Mouse (Mus musculus) testis, postnatal 10 days (tissue): Measurements from ENCODE around the gene Ssr3.
"Not testable (repeated sequence)": the region's sequence is repeated elsewhere in the genome, so short reads cannot be mapped to it uniquely, and the experiment has no call there.

Experiments used
- DNase-seq: peaks from one replicate; pipeline ENCODE4 v3.0.0; 2021; ENCODE audit warnings: low spot score

The Ssr3 gene

GRCm38 (mm10) chr3:65392421-65392817, at the start of gene Ssr3:
Gene Ssr3, minus strand, starts transcription at chr3:65392623.
- DNase-seq = peak; percentile 95

GRCm38 (mm10) chr3:65441586-65442111, 49.2 kb upstream of the Ssr3 start:
- peak; percentile 53 for DNase-seq

- no peak for DNase-seq
Measured at GRCm38 (mm10) chr3:65438511-65439228, 46.2 kb upstream of the Ssr3 start.

GRCm38 (mm10) chr3:65435812-65436211, 43.4 kb upstream of the Ssr3 start:
- DNase-seq = no peak

- no peak for DNase-seq
Measured at GRCm38 (mm10) chr3:65435101-65435571, 42.7 kb upstream of the Ssr3 start.

- no peak for DNase-seq
Measured at GRCm38 (mm10) chr3:65432236-65432635, 39.8 kb upstream of the Ssr3 start.

GRCm38 (mm10) chr3:65419706-65420105, 27.3 kb upstream of the Ssr3 start:
- no peak for DNase-seq

- DNase-seq = no peak
Measured at GRCm38 (mm10) chr3:65417913-65418594, 25.6 kb upstream of the Ssr3 start.

- DNase-seq = no peak
Measured at GRCm38 (mm10) chr3:65416571-65416970, 24.1 kb upstream of the Ssr3 start.

GRCm38 (mm10) chr3:65407891-65408290, 15.5 kb upstream of the Ssr3 start:
- DNase-seq = no peak

- no peak for DNase-seq
Measured at GRCm38 (mm10) chr3:65405781-65406180, 13.4 kb upstream of the Ssr3 start.

- no peak for DNase-seq
Measured at GRCm38 (mm10) chr3:65397566-65397965, 5.1 kb upstream of the Ssr3 start.

GRCm38 (mm10) chr3:65396835-65397504, 4.5 kb upstream of the Ssr3 start:
- DNase-seq = no peak

- not testable (repeated sequence) for DNase-seq
Measured at GRCm38 (mm10) chr3:65395111-65395510, 2.7 kb upstream of the Ssr3 start.

GRCm38 (mm10) chr3:65391784-65392420, 521 bp downstream of the Ssr3 start:
- DNase-seq = no peak

- no peak for DNase-seq
Measured at GRCm38 (mm10) chr3:65391222-65391783, 1.1 kb downstream of the Ssr3 start.

GRCm38 (mm10) chr3:65385771-65386170, 6.7 kb downstream of the Ssr3 start:
- no peak for DNase-seq

- no peak for DNase-seq
Measured at GRCm38 (mm10) chr3:65384431-65384830, 8.0 kb downstream of the Ssr3 start.

GRCm38 (mm10) chr3:65381094-65381493, 11.3 kb downstream of the Ssr3 start:
- DNase-seq = no peak

- peak; percentile 70 for DNase-seq
Measured at GRCm38 (mm10) chr3:65379884-65380539, 12.4 kb downstream of the Ssr3 start.

- DNase-seq = no peak
Measured at GRCm38 (mm10) chr3:65378724-65379123, 13.7 kb downstream of the Ssr3 start.
